Mouse (Mus musculus) bone marrow macrophage, adult 2 months (primary cell): Measurements from ENCODE around the gene Afap1.

Experiments used
- CTCF ChIP-seq: IDR thresholded peaks from 2 replicates; pipeline ENCODE4 v1.5.1; 2012; ENCODE audit warnings: low read depth, mild to moderate bottlenecking, low read length, moderate library complexity
- POLR2A ChIP-seq: IDR thresholded peaks from 2 replicates; pipeline ENCODE4 v1.6.1; 2012; ENCODE audit warnings: mild to moderate bottlenecking, low read depth, low read length, borderline replicate concordance

DNA sequence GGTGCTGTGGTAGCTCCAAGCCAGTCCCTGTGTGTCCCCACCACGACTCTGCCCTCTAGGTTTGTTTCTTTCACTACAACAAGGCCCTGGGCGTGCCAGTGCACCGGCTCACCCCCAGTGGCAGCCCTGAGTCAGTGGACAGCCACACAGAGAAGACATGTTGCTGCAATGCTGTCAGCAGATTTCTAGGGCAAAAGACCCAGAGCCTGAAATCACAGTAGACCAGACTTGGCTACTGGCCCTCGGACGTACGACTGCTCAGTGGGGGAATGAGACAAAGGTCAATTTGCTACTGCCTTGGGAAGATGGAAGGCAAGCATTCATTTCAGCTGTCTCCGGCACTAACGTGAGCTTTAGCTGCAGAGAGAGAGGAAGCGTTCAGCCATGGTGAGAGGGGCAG, 10.7 kb upstream of the Afap1 start:
- TF ChIP-seq POLR2A: no peak
- no peak for TF ChIP-seq CTCF
